Comparison of ENCODE assay signal across 22 mouse cellular contexts in genomic region chr3:68667852-68668251, GRCm38 (mm10). TPM values are rescaled to one million over a fixed set of nuclear protein-coding genes. Genes with fewer than 3 reads are reported as not detected.
DNase-seq lines count a peak whose midpoint lies in the region; ATAC-seq lines count a peak whose summit lies in the region.
"Had no signal": no experiment of that assay in that cellular context is flagged by ENCODE, and none has a peak within 500 bp of the region (broad histone marks: within the 10 kb centered on the region; RNA-seq: fewer than 3 reads in every experiment).

No protein-coding gene starts in this region.

- no peaks in the 10 kb centered on the region for H3K36me3 ChIP-seq in kidney, embryonic 15.5 days
- no peaks in the 10 kb centered on the region for H3K36me3 ChIP-seq in kidney, embryonic 16.5 days (ENCODE audit: insufficient read depth, low read length)
- no peaks in the 10 kb centered on the region for H3K36me3 ChIP-seq in midbrain, embryonic 11.5 days (ENCODE audit: control insufficient read depth, insufficient read depth, low read length)
- no peaks in the 10 kb centered on the region for H3K36me3 ChIP-seq in midbrain, embryonic 10.5 days
- H3K36me3 ChIP-seq: G1E had no signal

- no peaks in the 10 kb centered on the region for H3K4me1 ChIP-seq in kidney, embryonic 15.5 days
- 0 out of 2 replicates have a peak, but pooled peaks cover 5% of the 10 kb centered on the region for H3K4me1 ChIP-seq in kidney, embryonic 16.5 days (ENCODE audit: insufficient read depth, low read length)
- no peaks in the 10 kb centered on the region for H3K4me1 ChIP-seq in midbrain, embryonic 11.5 days (ENCODE audit: control insufficient read depth, insufficient read depth, low read length)
- H3K4me1 ChIP-seq in midbrain, embryonic 10.5 days = no peaks in the 10 kb centered on the region

- H3K27ac ChIP-seq in kidney, embryonic 15.5 days = no peak overlapping the region
- H3K27ac ChIP-seq in kidney, embryonic 16.5 days (ENCODE audit: low read length) = no peak overlapping the region
- H3K27ac ChIP-seq in midbrain, embryonic 11.5 days (ENCODE audit: low read depth, low read length) = no peak overlapping the region
- H3K27ac ChIP-seq in midbrain, embryonic 10.5 days (replicated peaks) = no peak overlapping the region

- no peaks in the 10 kb centered on the region for H3K27me3 ChIP-seq in kidney, embryonic 15.5 days
- no peaks in the 10 kb centered on the region for H3K27me3 ChIP-seq in kidney, embryonic 16.5 days (ENCODE audit: insufficient read depth, low read length)
- no peaks in the 10 kb centered on the region for H3K27me3 ChIP-seq in midbrain, embryonic 11.5 days (ENCODE audit: control insufficient read depth, insufficient read depth, low read length)
- no peaks in the 10 kb centered on the region for H3K27me3 ChIP-seq in midbrain, embryonic 10.5 days (ENCODE audit: low read depth, poor library complexity, severe bottlenecking)
- H3K27me3 ChIP-seq: CH12.LX, Patski had no signal

- H3K9me3 ChIP-seq in kidney, embryonic 15.5 days (replicated peaks) = no peaks in the 10 kb centered on the region
- H3K9me3 ChIP-seq in kidney, embryonic 16.5 days (ENCODE audit: low read length) = no peaks in the 10 kb centered on the region
- H3K9me3 ChIP-seq in midbrain, embryonic 11.5 days (ENCODE audit: control insufficient read depth, low read length) = no peaks in the 10 kb centered on the region
- no peaks in the 10 kb centered on the region for H3K9me3 ChIP-seq in midbrain, embryonic 10.5 days (replicated peaks)

- ATAC-seq in kidney, embryonic 15.5 days (replicated peaks; ENCODE audit: low FRiP score) = peak; percentile 59; the same call in 1 of the 2 replicates
- peak; percentile 71 for ATAC-seq in kidney, embryonic 16.5 days (ENCODE audit: low FRiP score, low TSS enrichment)
- no peak for ATAC-seq in midbrain, embryonic 11.5 days (ENCODE audit: low FRiP score)
- ATAC-seq: activated CD4-positive, CD25-positive, alpha-beta regulatory T cell, adult 4 months; CD4-positive, CD25-positive, alpha-beta regulatory T cell, adult 4 months; Patski had no signal

- no peak overlapping the region for H3K4me2 ChIP-seq in kidney, embryonic 15.5 days
- no peak overlapping the region for H3K4me2 ChIP-seq in kidney, embryonic 16.5 days (replicated peaks; ENCODE audit: low read depth, low read length)
- no peak overlapping the region for H3K4me2 ChIP-seq in midbrain, embryonic 11.5 days

- WGBS in kidney, embryonic 15.5 days = 67% methylated on average over 1 of the region's 1 CpGs
- WGBS in kidney, embryonic 16.5 days = 74% methylated on average over 1 of the region's 1 CpGs
- 98% methylated on average over 1 of the region's 1 CpGs for WGBS in midbrain, embryonic 11.5 days
- 95% methylated on average over 1 of the region's 1 CpGs for WGBS in midbrain, embryonic 10.5 days

- H3K9ac ChIP-seq in kidney, embryonic 15.5 days = no peak overlapping the region
- no peak overlapping the region for H3K9ac ChIP-seq in kidney, embryonic 16.5 days (replicated peaks; ENCODE audit: low read length)
- no peak overlapping the region for H3K9ac ChIP-seq in midbrain, embryonic 11.5 days (ENCODE audit: low read length)

- no peak overlapping the region for H3K4me3 ChIP-seq in kidney, embryonic 15.5 days (replicated peaks)
- H3K4me3 ChIP-seq in kidney, embryonic 16.5 days (ENCODE audit: low read length) = no peak overlapping the region
- no peak overlapping the region for H3K4me3 ChIP-seq in midbrain, embryonic 11.5 days (ENCODE audit: low read depth, low read length)
- no peak overlapping the region for H3K4me3 ChIP-seq in midbrain, embryonic 10.5 days

- DNase-seq in kidney, adult 9 months = no peak
- DNase-seq in kidney, postnatal 14 days = no peak
- DNase-seq in midbrain, embryonic 11.5 days (ENCODE audit: low spot score, missing footprints) = peak; percentile 1
- no peak for DNase-seq in midbrain, embryonic 10.5 days (ENCODE audit: low spot score)
- DNase-seq: adrenal gland, adult 2 months; adrenal gland, adult 8-10 months; adrenal gland, postnatal 10 days; adrenal gland, postnatal 14 days; adrenal gland, postnatal 25 days; adrenal gland, postnatal 36 days; B cell, adult 2 months; cerebellum, adult 11 months; cerebellum, adult 11-12 months; cerebellum, adult 18-20 months had no signal

RNA-seq across cellular contexts. Expression of gene Il12a, which starts 22.6 kb away (rescaled TPM):
- polyA plus RNA-seq in kidney, embryonic 15.5 days (2015; fragmentation: Nextera tagmentation; extraction: Ambion mirVana) = 0.37 and 0.40 TPM in 2 replicates
- polyA plus RNA-seq in kidney, embryonic 16.5 days (2015; fragmentation: Nextera tagmentation; extraction: Ambion mirVana) = 0.41 TPM in 1 of 2 replicates, not detected in the other
- polyA plus RNA-seq in midbrain, embryonic 11.5 days (2014; fragmentation: Nextera tagmentation; extraction: Ambion mirVana) = 0.14 TPM in 1 of 2 replicates, not detected in the other
- not detected in 2 replicates for polyA plus RNA-seq in midbrain, embryonic 10.5 days (2016; fragmentation: Nextera tagmentation; extraction: Ambion mirVana)
- polyA plus RNA-seq: activated CD4-positive, CD25-positive, alpha-beta regulatory T cell, adult 4 months; adrenal gland, adult 2 months; brain, embryonic 14.5 days; G1E; Patski had no signal
